Mouse (Mus musculus): ENCODE measurements around the gene Piga.

DNA sequence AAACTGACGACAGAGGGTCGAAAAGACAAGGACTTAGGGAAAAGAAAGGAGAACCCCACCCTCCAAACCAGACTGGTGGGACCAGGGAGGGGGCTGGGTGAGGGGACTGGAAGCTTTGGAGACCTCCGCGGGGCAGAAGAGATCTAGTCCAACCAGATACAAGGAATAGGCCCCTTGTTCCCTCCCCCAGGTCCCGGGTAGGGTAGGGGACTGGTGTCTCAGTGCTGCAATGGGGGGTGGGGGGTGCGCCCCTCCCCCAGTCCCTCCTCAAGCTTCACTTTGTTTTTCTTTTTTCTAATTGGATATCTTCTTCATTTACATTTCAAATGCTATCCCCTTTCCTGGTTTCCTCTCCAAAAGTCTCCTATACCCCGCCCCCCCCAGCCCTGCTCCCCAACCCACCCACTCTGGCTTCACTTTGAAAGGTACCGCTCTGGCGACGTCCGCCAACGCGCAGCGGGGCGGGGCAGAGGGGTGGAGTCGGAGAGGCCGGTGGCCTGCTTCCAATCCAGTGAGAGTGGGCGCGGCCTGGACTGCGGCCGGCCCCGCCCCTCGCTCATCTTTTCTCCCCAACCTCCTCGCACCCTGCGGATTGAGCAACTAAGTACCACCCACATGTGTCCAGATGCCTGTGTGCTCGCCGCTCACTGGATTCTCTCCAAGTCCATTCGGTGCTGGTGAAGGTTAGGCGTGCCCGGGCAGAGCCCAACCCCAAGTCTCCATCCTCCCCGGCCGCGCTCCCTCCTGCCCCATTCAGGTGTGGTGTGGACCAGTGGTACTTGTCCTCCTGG is 37.8 kb upstream of the Piga start:
- TF ChIP-seq CTCF (IDR thresholded peaks at IDR 0.05; ENCODE audit: extremely low read depth, insufficient read depth, low read length): no peak
- TF ChIP-seq POLR2A (IDR thresholded peaks at IDR 0.05; ENCODE audit: extremely low read depth, insufficient read depth, low read length): no peak

Measured in cortical plate, adult 2 months (tissue).